Mouse (Mus musculus): ENCODE results near the gene Rplp2.

Gene Rplp2

DNA sequence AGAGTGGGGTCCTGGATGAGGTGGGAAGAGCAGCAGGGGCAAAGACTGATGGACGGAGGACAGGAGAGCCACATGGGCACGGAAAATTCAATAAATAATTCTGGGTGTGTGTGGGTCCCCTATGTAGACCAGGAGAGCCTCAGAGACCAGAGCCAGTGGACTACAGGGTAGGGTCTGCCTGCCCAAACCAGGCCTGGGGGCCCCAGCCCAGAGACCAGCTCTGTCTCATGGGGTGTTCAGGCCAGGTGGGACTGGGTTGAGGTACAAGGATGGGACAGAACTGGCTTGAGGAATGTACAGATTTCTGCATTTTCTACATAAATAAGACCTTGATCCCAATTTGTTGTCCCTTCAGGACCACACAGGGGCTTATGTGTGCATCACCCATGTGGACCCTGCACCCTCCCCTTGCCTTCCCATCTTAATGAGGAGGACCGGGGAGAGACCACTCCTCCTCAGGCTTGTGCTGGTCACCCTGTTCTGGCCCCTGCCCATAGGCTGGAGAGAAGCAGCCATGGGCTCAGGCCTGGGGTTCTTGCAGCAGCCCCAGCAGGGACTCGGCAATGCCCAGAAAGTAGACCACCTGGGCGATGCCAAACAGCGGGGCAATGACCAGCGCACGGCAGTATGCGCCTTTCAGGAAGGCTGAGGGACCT is 16.5 kb upstream of the Rplp2 start:
- DNase-seq (ENCODE audit: low read depth), result no peak

DNA sequence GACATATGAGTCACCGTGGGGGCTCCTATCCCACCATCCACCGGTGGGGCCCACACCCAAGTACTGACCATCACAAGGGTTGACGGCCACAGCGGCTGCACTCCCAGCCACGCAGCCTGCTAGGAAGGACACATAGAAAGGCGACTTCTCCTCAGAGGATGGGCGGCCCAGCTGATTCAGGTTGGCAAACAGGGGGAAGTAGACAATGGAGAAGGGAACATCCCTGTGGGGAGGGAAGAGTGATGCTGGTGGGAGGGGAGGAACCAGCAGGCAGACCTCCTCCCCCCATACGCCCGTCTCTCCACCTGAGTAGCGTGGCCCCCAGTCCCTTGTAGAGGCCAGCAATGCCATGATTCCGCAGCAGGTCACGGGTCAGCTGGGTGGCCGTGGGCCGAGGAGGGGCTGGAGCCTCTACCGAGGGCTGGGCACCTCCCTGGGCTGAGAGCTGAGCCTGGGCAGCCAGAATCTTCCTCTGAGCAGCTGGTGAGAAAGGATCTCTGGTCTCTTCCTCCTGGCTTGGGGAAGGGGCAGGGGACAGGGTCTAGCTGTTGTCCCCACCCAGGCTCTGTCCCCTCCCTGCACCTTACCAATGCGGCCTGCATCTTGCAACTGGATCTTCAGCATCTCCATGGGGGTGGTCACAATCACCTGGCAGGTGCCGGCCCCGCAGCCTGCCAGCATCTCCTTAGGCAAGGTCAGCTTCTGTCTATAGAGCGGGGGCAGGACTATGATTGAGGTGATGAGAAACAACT is 15.6 kb upstream of the Rplp2 start:
- DNase-seq (ENCODE audit: low read depth), result no peak

DNA sequence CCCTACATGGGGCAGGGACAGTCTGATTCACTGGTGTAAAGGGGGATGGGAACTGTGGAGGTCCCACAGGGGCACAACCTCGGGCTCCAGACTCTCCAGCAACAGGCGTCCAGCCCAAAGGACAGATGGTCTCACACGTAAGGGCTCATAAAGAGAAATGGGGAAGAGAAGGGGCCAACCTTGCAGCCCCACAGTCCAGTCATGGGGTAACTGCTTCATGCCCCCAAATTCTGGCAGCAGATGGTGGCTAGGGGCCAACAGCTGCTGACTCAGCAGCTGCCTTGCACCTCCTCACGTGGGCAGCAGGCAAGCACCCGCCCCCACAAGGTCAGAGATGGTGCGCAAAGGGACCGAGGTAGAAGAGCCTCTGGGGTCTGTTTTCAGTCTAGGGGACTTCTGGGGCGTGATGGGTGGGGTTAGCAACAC is 15.0 kb upstream of the Rplp2 start:
- DNase-seq (ENCODE audit: low read depth), result peak; percentile 69

DNA sequence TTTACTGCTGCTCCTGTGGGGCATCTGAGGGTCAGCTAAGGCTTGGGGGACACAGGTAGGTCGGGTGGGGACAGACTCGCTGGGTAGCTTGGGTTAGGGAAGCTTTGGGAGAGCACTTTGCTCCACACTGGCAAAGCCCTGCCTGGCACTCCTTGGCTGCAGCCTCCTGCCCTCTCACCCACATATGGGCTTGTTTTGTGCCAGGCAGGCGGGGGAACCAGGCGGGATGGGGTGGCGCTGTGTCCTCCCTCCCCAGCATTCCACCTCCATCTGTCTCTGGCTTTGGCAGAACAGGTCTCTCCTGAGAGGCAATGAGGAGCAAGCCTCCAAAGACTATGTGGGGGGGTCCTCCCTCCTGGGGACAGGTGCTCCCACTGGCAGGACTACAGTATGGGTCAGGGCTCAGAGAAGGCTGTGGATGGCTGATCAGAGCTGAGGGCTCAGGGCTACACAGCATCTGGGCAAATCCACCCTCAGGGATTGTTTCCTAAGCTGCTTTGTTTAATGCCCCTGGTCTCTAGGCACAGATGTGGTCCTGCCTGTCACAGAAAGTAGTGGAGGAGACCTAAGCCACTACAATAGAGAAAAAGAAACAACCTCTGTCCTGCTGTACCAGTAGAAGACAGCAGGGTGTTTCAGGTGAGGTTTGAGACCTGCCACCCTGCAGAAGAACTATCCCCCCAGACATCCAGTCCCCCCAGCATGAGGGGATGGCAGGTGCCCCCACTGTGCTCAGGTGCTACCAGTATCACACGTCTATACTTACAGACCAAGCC is 14.2 kb upstream of the Rplp2 start:
- DNase-seq (ENCODE audit: low read depth), result no peak

DNA sequence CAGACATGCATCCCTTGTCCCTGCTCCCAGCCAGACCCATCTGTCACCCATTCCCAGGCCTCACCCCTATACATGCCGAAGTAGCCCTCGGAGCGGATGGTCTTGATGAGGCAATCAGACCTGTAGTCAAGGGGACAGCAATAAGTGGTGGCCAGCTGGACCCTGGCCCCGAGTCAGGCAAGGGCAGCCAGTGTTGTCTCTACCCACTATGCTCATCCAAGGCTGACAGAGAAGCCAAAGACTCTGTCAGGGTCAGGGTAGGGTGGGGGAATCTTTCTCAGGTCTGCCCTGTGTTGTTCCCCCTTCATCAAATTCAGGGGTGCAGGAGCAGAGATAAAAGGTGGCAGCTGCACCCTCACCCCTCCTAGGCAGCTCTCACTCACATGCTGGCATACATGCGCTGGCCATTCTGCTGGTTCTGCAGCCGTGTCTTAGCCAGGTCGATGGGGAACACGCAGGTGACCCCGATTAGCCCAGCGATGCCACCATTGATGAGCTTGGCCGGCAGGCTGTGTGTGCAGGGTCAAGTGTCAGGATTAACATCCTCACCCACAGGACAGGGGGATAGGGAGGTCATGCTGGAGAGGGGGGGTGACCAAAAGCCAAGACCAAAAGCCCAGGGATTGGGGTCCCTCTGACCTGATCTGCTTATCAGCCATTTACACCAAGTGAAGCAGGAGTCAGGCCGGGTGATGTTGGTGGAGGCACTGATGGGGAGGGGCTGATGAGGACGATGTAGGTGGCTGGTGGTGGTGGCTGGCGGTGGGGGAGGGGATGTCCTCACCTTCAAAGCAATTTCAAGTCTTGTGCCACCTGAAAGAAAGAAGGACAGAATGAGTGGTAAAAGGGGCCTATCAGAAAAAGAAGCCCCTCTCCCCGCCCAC is 13.4 kb upstream of the Rplp2 start:
- DNase-seq (ENCODE audit: low read depth), result no peak

DNA sequence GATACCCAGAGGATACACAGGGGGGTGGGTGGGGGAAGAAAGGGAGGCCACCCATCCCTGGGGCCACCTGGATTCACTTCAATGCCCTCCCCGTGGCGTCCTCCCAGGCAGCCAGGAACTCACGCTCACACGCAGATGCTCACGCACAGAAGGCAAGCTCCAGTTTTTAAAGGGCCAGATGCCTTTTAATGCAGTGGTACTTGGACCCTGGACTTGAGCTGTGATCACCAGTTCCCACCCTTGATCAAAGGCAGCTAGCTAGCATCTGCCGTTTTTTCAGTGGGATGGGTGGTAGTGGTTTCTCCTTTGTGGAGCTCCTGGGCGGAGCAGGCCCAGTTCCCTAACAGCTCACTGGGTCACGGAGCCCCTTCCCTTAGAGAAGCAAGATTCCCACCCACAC is 12.7 kb upstream of the Rplp2 start:
- DNase-seq (ENCODE audit: low read depth), result no peak

DNA sequence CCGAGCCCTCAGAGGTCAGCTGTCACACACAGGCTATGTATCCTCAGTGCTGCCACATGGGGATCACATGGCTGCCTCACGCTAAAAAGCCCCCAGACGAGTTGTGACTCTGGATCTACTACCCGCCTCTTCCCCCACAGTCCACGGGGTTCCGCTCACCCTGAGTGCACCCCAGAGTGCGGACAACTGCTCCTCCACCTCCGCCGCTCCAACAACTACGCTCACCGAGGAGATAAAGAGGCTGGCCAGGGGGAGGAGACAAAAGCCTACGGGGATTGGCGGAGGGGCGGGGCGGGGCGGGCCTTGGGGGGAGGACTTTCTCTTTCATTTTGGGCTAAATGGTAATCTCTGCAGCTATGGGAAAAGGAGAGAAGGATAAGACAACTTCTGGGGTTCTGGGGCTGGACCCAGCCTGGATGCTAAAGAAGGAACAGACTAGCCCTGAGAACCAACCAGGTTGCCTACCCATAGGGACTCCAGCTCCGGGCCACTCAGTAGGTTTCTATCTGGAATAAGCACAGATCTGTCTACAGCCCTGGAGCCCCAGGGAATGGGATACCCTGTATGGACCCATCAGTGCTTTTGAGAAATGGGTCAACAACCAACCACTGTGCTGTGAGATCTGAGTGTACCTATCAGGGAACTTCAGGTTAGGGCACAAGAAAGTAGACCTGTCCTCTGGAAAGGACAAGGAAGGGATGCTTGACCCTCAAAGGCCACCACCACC is 11.9 kb upstream of the Rplp2 start:
- peak; percentile 76 for DNase-seq (ENCODE audit: low read depth)

DNA sequence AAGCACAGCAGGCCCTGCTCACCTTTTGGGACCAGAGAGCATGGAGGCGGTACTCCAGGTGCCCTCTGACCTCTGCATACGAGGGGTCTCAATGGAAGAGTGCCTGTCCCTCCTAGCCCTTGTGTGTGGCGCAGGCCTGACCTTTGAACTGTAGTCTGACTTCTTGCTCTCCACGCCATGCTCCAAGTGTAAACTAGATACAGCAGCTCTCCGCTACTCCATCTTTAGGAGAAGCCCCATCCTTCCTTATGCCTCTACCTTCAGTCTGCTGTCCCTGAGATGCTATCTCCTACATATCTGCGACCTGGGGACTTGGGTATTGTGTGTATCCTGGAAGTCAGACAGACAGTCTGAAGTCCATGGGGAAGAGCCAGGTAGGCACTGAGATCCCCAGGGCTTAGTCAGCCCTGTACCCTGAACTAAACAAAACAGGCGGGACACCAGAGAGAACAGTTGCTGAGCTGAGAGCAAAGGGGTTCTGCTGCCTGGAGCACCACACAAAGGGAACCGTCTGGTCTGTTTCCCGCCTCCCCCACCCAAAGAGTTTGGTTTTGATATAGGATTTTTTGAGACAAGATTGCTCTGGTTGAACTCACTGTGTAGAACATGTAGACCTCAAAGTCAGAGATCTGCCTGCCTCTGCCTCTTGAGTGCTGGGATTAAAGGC is 11.2 kb upstream of the Rplp2 start:
- no peak for DNase-seq (ENCODE audit: low read depth)

DNA sequence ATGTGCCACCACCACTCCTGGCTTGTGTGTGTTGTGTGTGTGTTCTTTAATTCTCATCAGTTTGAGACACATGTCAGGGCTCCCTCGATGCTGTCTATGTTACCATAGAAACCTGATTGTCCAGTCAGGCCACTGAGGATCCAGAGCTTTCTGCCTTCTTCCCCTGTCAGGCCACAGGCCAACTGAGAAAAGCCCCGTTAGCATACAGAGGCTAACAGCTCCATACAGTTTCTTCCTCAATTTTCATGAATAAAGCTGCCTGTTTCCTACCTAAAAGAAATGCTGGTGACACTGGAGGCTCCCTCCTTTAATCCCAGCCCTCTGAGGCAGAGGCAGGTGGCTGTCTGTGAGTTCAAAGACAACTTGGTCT is 10.7 kb upstream of the Rplp2 start:
- no peak for DNase-seq (ENCODE audit: low read depth)

DNA sequence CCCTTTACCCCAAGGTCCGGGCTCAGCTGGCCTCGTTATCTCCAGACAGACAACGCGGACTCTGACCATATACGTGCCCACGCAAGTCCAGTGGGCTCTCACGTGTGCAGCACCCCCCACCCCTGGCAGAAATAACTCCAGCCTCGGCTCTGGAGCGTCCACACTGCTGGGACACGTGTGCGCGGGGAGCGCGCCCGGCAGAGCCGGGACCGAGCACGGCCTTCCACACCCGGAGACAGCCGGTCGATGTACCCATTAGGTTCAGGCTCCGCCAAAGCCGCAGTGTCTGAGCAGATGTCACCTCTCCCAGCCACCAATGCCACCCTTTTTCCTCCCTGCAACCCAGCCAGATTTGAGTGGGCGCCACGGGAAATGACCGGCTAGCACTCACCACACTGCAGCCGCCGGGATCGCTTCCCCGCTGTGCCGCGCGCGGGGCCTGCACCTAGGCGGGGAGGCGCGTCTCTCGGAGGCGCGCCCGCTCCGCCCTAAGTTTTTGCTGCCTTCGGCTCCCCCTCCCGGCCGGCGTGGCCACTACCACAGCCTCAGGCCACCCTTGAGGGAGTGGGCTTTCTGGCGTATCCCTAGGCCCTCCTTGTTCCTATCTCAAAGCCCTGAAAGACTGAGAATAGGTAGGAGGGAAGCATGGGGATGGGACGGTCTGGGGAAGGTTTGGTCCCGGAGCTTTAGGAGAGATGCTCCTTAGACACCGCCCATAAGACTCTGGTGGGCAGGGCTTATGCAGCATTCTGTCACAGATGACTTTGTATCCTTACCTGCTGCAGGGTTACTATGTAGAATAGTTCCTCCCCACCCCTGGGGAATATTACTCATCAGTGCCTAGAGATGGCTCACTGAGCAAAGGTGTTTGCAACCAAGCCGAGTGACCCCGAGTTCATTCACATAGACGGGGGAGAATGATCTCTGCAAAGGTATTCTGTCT is 9.7 kb upstream of the Rplp2 start, which contains the start of gene Slc25a22:
Slc25a22 (minus strand) TSS at position 715 of the 943 bp plus-strand sequence.
- DNase-seq (ENCODE audit: low read depth), result peak; percentile 86

DNA sequence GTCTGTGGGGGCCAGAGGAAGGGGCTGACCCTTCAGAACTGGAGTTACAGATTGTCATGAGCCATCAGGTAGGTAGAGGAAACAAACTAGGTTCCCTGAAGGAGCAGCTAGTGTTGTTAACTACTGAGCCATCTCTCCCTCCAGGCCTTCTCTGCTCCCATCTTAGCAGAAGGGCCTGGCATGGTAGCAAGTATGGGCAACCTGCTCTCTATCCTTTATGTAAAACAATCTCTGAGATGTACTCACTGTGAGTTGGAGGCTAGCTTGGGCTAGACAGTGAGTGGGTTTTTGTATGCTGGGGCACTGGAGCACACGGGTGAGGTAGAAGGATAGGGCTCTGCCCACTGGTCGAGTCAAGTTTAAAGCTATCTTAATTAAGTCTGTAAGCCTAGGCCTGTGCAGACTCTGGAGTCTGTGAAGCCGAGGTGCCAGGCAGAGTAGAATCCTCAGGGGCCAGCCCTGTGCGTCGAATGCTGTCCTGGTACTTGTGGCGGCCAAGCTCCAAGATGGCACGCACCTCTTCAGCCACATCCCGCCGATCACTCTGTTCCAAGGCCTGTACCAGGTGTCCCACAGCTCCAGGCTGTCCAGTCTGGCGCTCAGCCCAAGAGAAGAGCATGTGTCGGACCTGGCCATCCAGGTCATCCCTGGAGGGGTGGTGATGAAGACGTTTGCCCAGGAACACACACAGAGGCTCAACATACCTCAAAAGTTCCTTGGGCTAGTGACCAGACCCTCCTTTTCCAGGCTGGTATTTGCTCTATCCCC is 8.8 kb upstream of the Rplp2 start:
- no peak for DNase-seq (ENCODE audit: low read depth)

DNA sequence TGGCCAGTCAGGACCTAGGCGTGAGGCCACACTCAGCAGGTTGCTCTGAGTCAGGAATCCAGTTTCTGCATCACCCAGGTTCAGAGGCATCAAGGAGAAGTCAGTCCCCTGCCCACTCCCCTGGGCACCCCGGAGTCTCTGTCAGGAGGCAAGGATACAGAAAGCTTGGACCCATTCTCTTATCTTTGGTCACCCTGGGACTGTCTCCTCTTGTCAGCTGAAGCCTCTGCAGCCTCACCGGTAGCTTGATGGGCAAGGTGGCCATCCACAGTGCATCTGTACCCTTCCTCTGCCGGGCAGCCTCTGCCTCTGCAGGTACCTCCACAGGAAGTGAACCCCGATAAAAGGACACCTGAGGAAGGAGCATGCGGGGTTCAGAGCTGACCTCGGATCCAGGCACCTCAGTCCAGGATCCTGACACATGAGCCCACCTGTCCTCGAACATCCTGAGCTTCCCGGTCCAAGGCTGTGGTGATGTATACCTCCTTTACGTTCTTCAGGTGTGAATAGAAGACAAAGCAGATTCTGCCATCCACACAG is 8.0 kb upstream of the Rplp2 start:
- no peak for DNase-seq (ENCODE audit: low read depth)

DNA sequence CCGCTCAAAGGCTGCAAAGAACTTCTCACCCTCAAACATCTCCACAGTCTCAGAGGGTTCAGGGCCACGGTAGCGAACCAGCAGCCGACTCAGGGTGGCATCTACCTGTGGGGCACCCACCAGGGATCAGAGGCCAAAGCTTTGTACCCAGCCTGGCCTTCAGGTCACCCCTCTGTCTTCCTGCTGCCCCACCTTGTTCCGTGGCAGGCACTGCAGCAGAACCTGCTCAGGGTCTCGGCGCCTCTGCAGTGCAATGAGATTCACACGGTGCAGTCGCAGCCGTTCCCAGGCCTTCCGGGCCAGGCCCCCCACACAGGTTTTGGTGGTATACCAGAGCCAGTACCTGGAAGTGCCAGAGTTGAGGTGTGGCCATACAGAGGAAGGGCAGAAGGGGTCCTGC is 7.4 kb upstream of the Rplp2 start:
- no peak for DNase-seq (ENCODE audit: low read depth)

DNA sequence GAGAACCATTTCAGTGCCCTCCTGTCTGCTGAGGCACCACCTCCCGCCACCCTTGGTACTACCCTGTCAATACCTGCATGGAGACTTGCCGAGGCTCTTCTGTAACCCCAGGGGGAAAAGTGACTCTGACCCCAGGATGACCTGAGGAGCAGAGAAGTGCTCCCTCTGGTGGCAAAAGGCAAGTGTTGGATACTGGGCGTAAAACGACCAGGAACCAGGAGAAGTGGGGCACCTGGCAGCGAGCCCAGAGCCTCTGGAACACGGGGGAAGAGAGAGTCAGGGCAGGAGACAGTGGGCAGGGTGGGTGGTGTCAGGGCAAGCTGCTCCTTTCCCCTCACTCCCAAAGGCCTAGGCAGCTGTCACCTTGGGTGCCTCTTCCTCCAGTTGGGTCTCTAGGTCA is 6.6 kb upstream of the Rplp2 start:
- peak; percentile 64 for DNase-seq (ENCODE audit: low read depth)

DNA sequence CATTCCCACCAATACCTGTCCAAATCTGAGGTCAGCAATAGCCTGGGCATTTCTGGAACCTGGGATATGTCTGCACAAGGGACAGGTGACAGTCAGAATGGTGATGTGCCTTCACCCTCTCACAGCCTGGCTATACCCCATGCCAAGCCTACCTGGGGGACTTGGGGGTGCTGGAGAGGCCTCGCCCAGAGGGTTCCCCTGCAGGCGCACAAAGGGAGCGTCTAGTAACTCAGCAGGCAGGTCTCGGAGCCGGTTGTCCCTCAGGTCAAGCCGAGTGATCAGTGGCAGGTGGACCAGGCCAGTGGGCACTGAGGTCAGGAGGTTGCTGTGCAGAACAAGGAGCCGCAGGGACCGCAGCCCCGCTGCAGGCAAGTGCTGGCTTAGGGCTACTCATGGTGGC is 5.7 kb upstream of the Rplp2 start:
- no peak for DNase-seq (ENCODE audit: low read depth)

DNA sequence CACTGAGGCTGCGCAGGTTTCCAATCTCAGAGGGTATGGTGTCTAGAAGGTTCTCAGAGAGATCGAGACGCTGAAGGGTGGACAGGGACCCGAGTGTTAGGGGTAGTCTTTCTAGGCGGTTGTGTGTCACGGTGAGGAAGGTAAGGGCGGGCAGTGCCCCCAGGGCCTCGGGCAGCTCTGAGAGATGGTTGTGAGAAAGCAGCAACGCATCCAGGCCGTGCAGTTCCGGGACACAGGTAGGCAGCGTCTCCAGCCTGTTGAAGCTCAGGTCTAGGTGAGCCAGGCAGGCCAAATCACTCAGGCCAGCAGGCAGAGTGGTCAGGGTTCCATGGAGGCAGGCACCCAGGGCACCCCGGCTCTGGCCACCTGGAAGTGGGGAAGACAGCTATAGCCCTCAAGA is 5.0 kb upstream of the Rplp2 start:
- no peak for DNase-seq (ENCODE audit: low read depth)

DNA sequence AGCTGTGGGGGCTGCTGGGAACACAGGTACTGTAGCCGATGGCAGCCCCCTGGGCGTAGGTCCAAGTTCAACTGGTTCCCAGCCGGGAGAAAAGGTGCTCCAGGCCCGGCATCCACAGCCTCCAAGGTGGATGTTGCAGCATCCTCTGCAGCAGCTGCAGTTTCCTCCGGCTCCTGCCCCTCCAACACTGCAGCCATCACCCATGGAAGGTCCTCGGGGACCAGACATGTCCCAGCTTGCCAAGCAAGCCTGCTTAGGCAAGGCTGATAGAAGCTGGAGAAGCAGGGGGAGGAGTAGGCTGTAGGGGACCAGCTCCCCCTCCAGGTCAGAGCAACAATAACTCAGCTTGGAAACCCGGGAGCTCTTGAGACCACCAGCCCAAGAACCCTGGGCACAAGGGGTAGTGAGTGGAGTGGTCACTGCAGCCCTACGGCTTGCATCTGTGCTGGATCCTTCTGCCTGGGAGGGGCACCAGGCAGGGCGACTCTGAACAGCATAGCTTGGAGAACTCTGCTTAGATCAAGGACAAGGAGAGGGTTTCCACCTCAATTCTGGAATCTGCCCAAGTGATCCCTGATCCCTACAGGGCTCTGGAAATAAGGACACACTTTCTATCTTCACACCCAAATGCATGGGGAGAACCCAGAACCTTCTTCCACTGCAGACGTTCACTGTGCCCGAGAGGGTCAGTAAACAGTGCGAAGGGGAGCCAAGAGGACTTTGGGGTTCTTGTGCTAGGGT is 3.9 kb upstream of the Rplp2 start:
- DNase-seq (ENCODE audit: low read depth), result peak; percentile 70

DNA sequence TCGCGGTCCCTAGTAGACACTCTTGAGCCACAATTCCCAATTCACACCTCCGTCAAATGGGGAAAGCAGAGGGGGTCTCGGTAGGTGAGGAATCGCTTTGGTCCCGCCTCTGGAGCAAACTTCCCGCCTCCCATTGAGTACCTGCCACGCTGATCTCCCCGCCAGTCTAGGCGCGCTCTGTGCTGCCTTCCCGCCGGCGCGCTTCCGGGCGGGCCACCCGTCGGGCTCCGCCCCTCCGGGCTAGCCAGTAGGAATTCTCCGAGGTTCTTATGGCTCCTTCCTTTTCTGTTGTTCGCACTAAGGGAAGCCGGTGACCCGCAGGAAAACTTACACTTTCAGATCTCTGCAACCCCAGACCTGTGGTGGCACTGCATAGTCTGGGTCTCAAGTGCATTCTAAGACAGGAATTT is 3.3 kb upstream of the Rplp2 start, which contains the start of gene Pidd1:
Pidd1 (minus strand) TSS at position 198 of the 410 bp plus-strand sequence.
- DNase-seq (ENCODE audit: low read depth), result peak; percentile 83

Data from NIH3T3 (cell line).